Mouse (Mus musculus): ENCODE measurements around the gene Adamtsl3.

Adamtsl3 gene

GRCm38 (mm10) chr7:82501306-82501705 lies 165.8 kb downstream of the Adamtsl3 start:
- no peak for DNase-seq (ENCODE audit: low read depth, low spot score)

GRCm38 (mm10) chr7:82502511-82502910 lies 167.0 kb downstream of the Adamtsl3 start:
- DNase-seq (ENCODE audit: low read depth, low spot score): no peak

- DNase-seq (ENCODE audit: low read depth, low spot score): no peak
Measured at GRCm38 (mm10) chr7:82504101-82504500, 168.6 kb downstream of the Adamtsl3 start.

- DNase-seq (ENCODE audit: low read depth, low spot score): no peak
Measured at GRCm38 (mm10) chr7:82530583-82530982, 195.1 kb downstream of the Adamtsl3 start.

GRCm38 (mm10) chr7:82531376-82531775 lies 195.9 kb downstream of the Adamtsl3 start:
- DNase-seq (ENCODE audit: low read depth, low spot score): no peak

- DNase-seq (ENCODE audit: low read depth, low spot score): no peak
Measured at GRCm38 (mm10) chr7:82533188-82533587, 197.7 kb downstream of the Adamtsl3 start.

- DNase-seq (ENCODE audit: low read depth, low spot score): no peak
Measured at GRCm38 (mm10) chr7:82533747-82534504, 198.4 kb downstream of the Adamtsl3 start.

GRCm38 (mm10) chr7:82544390-82544919 lies 209.0 kb downstream of the Adamtsl3 start:
- no peak for DNase-seq (ENCODE audit: low read depth, low spot score)

- DNase-seq (ENCODE audit: low read depth, low spot score): no peak
Measured at GRCm38 (mm10) chr7:82552005-82552404, 216.5 kb downstream of the Adamtsl3 start.

- DNase-seq (ENCODE audit: low read depth, low spot score): no peak
Measured at GRCm38 (mm10) chr7:82555803-82556202, 220.3 kb downstream of the Adamtsl3 start.

- DNase-seq (ENCODE audit: low read depth, low spot score): no peak
Measured at GRCm38 (mm10) chr7:82556417-82556816, 220.9 kb downstream of the Adamtsl3 start.

- DNase-seq (ENCODE audit: low read depth, low spot score): no peak
Measured at GRCm38 (mm10) chr7:82557111-82557510, 221.6 kb downstream of the Adamtsl3 start.

- DNase-seq (ENCODE audit: low read depth, low spot score): no peak
Measured at GRCm38 (mm10) chr7:82566688-82567087, 231.2 kb downstream of the Adamtsl3 start.

- no peak for DNase-seq (ENCODE audit: low read depth, low spot score)
Measured at GRCm38 (mm10) chr7:82567811-82568210, 232.3 kb downstream of the Adamtsl3 start.

- DNase-seq (ENCODE audit: low read depth, low spot score): no peak
Measured at GRCm38 (mm10) chr7:82572981-82573380, 237.5 kb downstream of the Adamtsl3 start.

GRCm38 (mm10) chr7:82580007-82580406 lies 244.5 kb downstream of the Adamtsl3 start:
- DNase-seq (ENCODE audit: low read depth, low spot score): no peak

- no peak for DNase-seq (ENCODE audit: low read depth, low spot score)
Measured at GRCm38 (mm10) chr7:82581802-82582201, 246.3 kb downstream of the Adamtsl3 start.

GRCm38 (mm10) chr7:82582534-82582933 lies 247.0 kb downstream of the Adamtsl3 start:
- DNase-seq (ENCODE audit: low read depth, low spot score): no peak

- DNase-seq (ENCODE audit: low read depth, low spot score): no peak
Measured at GRCm38 (mm10) chr7:82590931-82591330, 255.4 kb downstream of the Adamtsl3 start.

GRCm38 (mm10) chr7:82602008-82602407 lies 266.5 kb downstream of the Adamtsl3 start:
- no peak for DNase-seq (ENCODE audit: low read depth, low spot score)

- DNase-seq (ENCODE audit: low read depth, low spot score): no peak
Measured at GRCm38 (mm10) chr7:82605425-82605824, 269.9 kb downstream of the Adamtsl3 start.

GRCm38 (mm10) chr7:82609629-82610028 lies 274.1 kb downstream of the Adamtsl3 start:
- DNase-seq (ENCODE audit: low read depth, low spot score): no peak

- DNase-seq (ENCODE audit: low read depth, low spot score): peak; percentile 36
Measured at GRCm38 (mm10) chr7:82625342-82625741, 289.8 kb downstream of the Adamtsl3 start.
